Mouse (Mus musculus) layer of hippocampus, postnatal 25 days (tissue): Measurements from ENCODE around the gene Bace1. TPM values are rescaled to one million over a fixed set of nuclear protein-coding genes. Genes with fewer than 3 reads are reported as not detected.
"Not testable (repeated sequence)": the region's sequence is repeated elsewhere in the genome, so short reads cannot be mapped to it uniquely, and the experiment has no call there.

Experiments used
- DNase-seq, 2 experiments: peaks; one replicate each; pipeline ENCODE4 v3.0.0; 2022; ENCODE audit warnings: mixed read lengths in 2 of 2, low spot score in 1 of 2; ENCODE audit errors: extremely low spot score in 1 of 2
- total RNA-seq, 2 experiments: library from RNA; stranded (reverse); gene quantifications; 2 replicates each; pipeline ENCODE4 v1.2.3; 2021

The Bace1 gene
- total RNA-seq, 2 experiments from 2014 or later, result 95.4 to 107 TPM

DNA sequence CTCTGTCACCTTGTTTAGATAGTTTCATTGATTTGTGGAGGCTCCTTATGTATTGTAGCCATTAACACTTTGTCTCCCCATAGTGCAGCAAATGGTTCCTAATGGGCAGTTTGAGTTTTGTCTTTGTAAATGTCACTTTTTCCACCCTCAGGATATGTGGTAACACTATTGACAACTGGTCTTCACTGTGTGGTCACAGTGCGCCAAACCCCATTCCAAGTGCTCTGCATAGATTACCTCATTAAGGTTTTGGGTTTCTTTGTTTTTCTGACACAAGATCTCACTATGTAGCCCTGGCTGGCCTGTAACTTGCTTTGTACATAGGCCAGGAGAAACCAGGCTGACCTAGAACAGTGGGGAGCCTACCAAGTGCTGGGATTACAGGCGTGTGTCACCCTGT is 5.5 kb upstream of the Bace1 start:
- DNase-seq, result no peak

- DNase-seq, result no peak
These were observed 4.9 kb upstream of the Bace1 start for GRCm38 (mm10) chr9:45833461-45833860.

- DNase-seq, result no peak
These were observed 329 bp upstream of the Bace1 start for GRCm38 (mm10) chr9:45838069-45838433.

DNA sequence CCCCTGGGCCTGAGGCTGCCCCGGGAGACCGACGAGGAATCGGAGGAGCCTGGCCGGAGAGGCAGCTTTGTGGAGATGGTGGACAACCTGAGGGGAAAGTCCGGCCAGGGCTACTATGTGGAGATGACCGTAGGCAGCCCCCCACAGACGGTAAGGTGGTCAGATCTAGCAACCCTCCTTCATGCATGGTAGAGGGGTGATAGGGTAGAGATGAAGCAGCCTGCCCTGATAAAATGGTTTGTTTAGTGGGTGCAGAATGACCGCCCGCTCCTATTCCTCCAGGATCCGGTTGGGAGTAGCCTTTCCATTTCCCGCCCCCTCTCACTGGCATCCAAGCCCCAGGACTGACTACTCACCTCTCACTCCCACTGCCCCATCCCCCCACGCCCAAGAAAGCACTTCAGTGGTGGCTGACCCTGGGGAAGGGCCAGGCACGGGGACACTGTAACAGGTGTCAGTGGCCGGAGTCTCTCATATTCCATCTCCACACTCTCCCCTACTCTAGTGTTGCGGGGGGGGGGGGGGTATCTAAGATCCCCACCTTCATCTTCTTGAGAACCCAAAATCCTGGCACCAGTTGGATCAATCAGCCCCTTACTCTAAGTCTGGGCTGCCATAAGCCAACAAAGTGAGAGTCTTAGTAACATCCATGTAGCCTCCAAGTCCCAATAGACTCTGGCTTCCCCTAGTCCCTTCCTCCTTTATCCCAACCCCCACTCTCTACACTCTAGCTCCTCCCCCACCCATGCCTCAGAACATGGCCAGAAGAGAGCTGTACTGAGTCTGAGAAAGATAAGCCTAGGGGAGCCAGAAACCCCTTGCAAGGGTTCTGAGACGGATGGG is 980 bp downstream of the Bace1 start:
- no peak for DNase-seq

- DNase-seq, result no peak
These were observed 1.6 kb downstream of the Bace1 start for GRCm38 (mm10) chr9:45839982-45840300.

DNA sequence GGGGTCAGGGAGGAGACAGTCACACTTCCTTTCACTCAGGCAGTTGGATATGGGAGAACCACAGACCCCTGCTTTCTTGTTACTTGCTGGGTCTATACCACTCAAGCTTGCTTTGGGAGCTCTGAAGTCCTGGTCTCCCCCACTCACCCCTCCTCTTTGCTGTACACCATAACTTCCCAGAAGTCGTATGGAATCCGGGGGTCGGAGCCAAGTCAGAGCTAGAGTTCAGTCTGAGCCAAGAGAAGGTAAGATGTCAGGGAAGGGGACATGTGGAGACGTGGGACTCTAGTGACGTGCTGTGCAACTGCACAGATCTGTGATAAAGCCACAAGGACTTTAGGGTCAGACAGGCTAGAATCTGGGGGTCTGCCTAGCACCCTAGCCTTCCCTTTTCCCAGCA is 2.0 kb downstream of the Bace1 start:
- no peak for DNase-seq

- DNase-seq, result no peak
These were observed 3.1 kb downstream of the Bace1 start for GRCm38 (mm10) chr9:45841458-45841857.

- DNase-seq, result no peak
These were observed 4.6 kb downstream of the Bace1 start for GRCm38 (mm10) chr9:45843007-45843406.

GRCm38 (mm10) chr9:45843780-45844179 is 5.4 kb downstream of the Bace1 start:
- DNase-seq, result no peak

DNA sequence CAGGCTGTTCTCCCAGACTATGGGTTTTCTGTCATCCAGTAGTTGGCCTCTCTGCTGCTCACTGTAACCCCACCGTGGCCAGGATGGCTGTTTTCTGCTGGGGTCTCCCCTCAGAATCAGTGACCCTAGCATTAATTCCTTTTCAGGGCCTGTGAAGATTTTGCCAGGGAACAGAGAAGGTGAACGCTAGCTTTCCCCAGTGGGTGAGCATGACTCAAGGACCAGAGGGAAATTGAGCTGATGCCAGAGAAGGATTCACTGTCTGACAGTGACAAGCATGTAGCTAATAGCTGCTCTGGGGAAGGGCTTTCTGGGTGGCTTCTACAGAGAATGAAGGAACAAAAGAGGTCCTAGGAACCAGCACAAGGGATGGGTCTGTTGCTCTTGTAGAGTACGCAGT is 7.2 kb downstream of the Bace1 start:
- DNase-seq, result no peak

DNA sequence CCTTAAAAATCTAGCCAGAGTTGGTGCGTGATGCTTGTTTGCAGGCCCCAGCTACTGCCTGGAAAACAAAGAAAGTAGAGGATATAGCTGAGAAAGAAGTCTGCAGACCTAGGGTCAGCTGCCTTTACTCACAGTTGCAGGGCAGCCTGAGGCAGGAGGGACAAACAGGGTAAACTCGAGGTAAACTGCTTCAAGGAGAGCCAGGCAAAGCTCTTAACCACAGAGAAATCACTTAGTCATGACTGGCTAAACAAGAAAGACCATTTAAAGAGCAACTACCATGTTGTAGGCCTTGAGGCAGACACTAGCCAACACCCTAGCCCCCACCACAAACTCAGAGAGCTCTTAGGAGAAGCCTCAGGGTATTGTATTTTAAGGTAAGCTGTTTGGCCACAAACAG is 7.8 kb downstream of the Bace1 start:
- not testable (repeated sequence) for DNase-seq

- DNase-seq, result no peak
These were observed 8.6 kb downstream of the Bace1 start for GRCm38 (mm10) chr9:45846891-45847460.

DNA sequence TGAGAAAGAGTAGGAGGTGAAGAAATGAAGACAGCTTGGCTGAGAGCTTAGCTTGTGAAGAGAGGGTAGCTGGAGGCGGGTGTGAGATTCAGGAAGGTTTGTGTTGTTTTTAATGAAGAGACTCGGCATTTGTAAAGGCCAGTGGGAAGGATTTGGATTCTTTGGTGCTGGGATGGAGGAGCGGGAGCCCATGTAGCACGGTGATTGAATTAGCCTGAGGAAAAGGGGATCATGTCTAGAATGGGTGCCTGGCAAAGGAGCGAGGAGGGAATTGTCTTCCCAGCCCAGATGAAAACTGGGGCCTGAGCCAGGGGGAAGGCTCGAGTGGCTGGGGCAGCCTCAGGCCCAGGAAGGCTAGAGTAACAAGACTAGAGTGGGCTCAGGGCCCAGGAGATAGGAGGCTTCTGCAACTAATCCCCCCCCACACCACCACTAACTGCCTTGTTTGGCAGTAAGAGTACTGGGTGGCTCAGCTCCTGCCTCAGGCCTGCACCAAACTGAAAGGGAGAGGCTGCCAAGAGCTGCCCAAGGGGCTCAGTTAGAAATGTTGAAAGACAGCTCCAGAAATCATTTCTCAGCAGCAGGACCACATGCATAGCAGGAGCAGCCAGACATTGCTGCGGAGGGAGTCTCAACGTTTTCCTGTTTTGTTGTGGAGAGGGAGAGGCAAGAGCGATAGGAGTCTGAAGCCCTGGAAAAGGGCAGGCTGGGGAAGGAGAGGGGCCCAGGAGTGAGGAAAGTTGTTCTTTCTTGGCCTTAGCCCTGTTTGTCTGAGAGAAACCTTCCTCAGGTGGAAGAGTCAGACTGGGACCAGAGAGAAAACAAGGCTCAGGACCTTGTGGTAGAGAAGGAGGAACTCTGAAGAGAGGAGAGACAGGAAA is 11.4 kb downstream of the Bace1 start:
- DNase-seq, result no peak

DNA sequence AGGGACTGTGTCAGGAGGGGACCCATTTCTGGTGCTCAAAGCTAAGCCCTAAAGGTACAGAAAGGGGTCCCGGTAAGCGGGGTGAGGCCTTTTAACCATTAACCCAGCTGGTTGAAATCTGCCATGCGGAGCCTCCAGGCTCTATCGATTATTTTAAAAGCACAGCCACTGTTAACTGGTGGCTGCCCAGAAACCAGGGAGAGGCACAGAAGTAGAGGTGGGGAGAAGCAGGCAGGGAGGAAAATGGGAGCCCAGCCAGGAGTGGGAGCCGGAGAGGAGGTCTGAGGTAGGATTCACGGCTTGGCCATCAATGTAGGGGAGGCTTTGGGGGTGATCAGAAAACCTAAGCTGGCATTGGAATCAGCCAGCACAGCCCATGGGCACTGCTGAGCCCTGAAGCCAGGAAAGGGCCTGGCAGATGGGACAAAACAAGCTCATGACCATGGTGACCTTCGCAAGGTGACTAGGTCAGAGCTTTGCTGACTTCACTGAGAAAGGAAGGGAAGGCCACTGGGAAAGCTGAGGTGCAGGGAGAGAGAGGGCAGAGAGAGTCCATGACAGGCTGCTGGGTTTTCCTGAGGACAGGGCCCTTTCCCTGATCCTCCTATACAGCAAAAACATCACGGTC is 12.3 kb downstream of the Bace1 start:
- no peak for DNase-seq

DNA sequence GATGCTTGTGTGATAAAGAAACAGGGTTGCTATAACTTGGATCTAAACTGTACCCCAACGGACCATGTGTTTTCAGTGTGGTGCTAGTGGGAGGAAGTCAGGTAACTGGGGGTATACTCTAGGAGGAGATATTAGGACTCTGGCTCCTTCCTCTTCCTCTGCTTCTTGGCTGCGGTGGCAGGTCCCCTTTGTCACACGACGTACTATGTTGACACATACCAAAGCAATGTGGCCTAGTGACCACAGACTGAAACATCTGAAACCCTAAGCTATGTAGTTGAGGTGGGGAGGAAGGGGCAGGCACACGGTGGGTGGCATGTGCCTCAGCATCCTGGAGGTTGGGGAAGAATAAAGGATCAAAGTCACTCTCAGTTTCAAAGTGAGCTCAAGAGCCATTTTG is 12.9 kb downstream of the Bace1 start:
- no peak for DNase-seq

GRCm38 (mm10) chr9:45851776-45852175 is 13.4 kb downstream of the Bace1 start:
- no peak for DNase-seq

- DNase-seq, result no peak
These were observed 15.3 kb downstream of the Bace1 start for GRCm38 (mm10) chr9:45853695-45854094.

GRCm38 (mm10) chr9:45854136-45854535 is 15.8 kb downstream of the Bace1 start:
- no peak for DNase-seq

DNA sequence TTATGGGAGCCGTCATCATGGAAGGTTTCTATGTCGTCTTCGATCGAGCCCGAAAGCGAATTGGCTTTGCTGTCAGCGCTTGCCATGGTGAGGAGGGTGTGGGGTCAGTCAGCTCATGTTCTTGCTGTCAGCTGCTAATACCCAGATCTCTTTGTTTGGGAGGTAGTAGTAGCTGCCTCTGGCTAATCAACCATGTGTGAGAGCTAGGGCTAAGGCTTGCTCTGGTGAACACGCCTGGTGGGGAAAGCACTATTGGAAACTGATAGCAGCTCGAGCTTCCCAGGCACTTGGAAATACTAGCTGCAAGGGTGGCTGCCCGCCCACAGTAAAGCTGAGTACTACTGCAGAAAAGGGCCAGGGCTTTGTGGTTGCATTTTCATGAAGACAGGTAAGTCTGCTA is 21.0 kb downstream of the Bace1 start:
- no peak for DNase-seq

DNA sequence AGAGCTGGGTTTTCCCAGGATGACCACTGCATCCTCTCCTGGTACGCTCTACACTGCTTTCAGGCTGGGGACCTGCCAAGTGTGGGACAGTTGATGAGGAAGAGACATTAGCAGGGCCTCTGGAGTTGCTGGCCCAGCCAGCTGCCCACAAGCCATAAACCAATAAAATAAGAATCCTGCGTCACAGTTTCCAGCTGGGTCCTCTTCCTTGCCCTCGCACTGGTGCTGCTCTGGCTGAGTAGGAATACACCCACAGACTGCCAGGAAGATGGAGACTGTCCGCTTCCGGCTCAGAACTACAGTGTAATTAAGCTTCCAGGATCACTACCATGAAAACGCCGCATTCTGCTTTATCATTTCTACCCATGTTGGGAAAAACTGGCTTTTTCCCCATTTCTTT is 23.4 kb downstream of the Bace1 start:
- DNase-seq, result no peak

GRCm38 (mm10) chr9:45869181-45869580 is 30.8 kb downstream of the Bace1 start:
- no peak for DNase-seq
